Mouse (Mus musculus): ENCODE measurements at regions not wholly inside any gene's neighbourhood (a gene's known extent, or its start where the extent isn't known, plus 50 kb on each side); places are given as distances from the start of the nearest gene placed in this dataset.

DNA sequence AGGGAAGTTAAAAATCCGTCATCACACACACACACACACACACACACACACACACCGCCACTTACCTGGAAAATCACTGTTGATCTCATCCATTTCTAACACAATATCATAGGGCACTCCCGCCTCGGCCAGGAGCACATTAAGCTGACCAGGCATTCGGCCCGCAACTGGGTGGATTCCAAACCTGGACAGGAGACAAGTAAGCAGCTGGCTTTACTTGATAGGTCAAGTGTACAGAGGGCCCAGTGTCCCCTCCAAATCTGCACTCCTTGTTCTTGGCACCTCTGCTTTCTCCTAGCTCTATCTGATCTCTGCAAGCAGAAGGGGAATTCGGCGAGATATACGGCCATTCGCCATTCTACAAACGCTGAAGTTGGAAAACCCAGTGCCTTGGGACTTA, 88.6 kb upstream of the Paip1 start:
- ATAC-seq (no peak), DNase-seq (ENCODE audit: low spot score) (no peak)
- Histone ChIP-seq H3K27ac (ENCODE audit: low read depth, low read length) (no peak overlapping the region), H3K4me2 (ENCODE audit: low read length) (no peak overlapping the region), H3K4me3 (ENCODE audit: low read depth, low read length) (no peak overlapping the region), H3K27me3 (replicated peaks; ENCODE audit: control insufficient read depth, insufficient read depth, low read length) (no peaks in the 10 kb centered on the region), H3K9ac (ENCODE audit: low read length) (no peak overlapping the region), H3K9me3 (replicated peaks; ENCODE audit: control insufficient read depth, low read length) (no peaks in the 10 kb centered on the region), H3K4me1 (ENCODE audit: control insufficient read depth, insufficient read depth, low read length) (no peaks in the 10 kb centered on the region), H3K36me3 (ENCODE audit: control insufficient read depth, insufficient read depth, low read length) (peaks cover 24% of the 10 kb centered on the region; the same call in 1 of the 2 replicates)
- WGBS, result 96% methylated on average over 11 of the region's 11 CpGs

DNA sequence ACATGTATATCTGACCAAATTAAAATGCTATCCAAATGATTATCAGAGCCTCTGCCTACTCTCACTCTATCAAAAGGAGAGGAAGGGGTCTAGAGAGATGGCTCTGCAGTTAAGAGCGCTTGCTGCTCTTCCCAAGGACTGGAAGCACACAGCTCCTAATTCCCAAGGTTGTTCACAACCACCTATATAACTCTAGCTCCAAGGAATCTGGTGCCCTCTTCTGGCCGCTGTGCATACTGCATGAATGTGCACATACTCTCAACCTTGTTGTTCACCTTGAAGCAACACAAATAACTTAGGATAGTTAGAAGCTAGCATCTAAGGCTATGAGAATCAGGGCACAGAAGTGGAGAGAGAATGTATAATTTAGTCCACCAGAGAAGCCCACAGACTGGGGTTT, 86.6 kb upstream of the Paip1 start:
- peak; percentile 57; the same call in 1 of the 2 replicates for ATAC-seq
- 38% methylated on average over 2 of the region's 2 CpGs for WGBS

DNA sequence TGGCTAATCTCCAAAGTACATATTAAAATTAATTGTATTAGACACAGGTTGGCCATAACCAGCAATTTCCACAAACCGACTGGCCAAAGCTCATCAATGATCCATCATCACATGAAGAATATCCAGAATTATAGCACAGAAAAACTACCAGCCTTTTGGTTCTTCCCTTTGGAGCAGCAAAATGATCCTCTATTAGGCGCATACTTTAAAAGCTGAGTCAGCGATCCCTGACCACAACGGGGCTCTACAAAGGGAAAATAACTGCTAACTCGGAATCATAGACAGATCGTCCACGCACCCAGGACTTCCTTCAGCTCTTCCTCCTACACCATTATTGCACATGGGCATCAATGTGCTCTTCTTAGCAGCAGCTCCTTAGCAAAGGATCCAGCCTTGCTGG, 85.6 kb upstream of the Paip1 start:
- no peak overlapping the region for H3K9ac ChIP-seq (ENCODE audit: low read length)
- H3K4me3 ChIP-seq (ENCODE audit: low read depth, low read length), result no peak overlapping the region
- peaks cover 11% of the 10 kb centered on the region; the same call in 1 of the 2 replicates for H3K36me3 ChIP-seq (ENCODE audit: control insufficient read depth, insufficient read depth, low read length)
- no peaks in the 10 kb centered on the region for H3K4me1 ChIP-seq (ENCODE audit: control insufficient read depth, insufficient read depth, low read length)
- no peaks in the 10 kb centered on the region for H3K27me3 ChIP-seq (replicated peaks; ENCODE audit: control insufficient read depth, insufficient read depth, low read length)
- 95% methylated on average over 7 of the region's 7 CpGs for WGBS
- H3K9me3 ChIP-seq (replicated peaks; ENCODE audit: control insufficient read depth, low read length), result no peaks in the 10 kb centered on the region
- no peak overlapping the region for H3K4me2 ChIP-seq (ENCODE audit: low read length)
- no peak for ATAC-seq
- no peak overlapping the region for H3K27ac ChIP-seq (ENCODE audit: low read depth, low read length)
- DNase-seq (ENCODE audit: low spot score), result no peak

More for the DNA sequence above, 86.6 kb upstream of the Paip1 start:
- H3K36me3 ChIP-seq (ENCODE audit: control insufficient read depth, insufficient read depth, low read length), result peaks cover 14% of the 10 kb centered on the region; the same call in 1 of the 2 replicates
- H3K27me3 ChIP-seq (replicated peaks; ENCODE audit: control insufficient read depth, insufficient read depth, low read length), result no peaks in the 10 kb centered on the region
- H3K9ac ChIP-seq (ENCODE audit: low read length), result no peak overlapping the region
- H3K4me1 ChIP-seq (ENCODE audit: control insufficient read depth, insufficient read depth, low read length), result no peaks in the 10 kb centered on the region
- H3K4me3 ChIP-seq (ENCODE audit: low read depth, low read length), result no peak overlapping the region
- no peak overlapping the region for H3K27ac ChIP-seq (ENCODE audit: low read depth, low read length)
- H3K4me2 ChIP-seq (ENCODE audit: low read length), result no peak overlapping the region
- no peaks in the 10 kb centered on the region for H3K9me3 ChIP-seq (replicated peaks; ENCODE audit: control insufficient read depth, low read length)
- DNase-seq (ENCODE audit: low spot score), result peak; percentile 54

DNA sequence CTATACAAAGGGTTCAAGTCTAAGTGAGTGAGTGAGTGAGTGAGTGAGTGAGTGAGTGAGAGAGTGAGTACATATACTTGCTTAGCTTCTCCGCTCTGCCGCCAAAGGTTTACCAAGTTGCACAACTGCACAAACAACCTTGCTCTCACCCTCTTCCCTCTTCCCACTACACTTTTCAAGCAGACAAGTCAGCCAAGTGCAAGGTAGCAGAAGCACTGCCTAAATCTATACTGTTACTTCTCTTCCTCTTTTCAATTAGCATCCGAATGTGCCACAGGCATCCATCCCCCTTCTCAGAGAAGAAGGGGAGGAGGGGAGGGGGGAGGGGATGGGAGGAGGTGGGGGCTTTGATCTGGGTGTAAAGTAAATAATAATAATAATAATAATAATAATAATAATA, 80.4 kb upstream of the Paip1 start:
- no peak overlapping the region for H3K27ac ChIP-seq (ENCODE audit: low read depth, low read length)
- no peak overlapping the region for H3K4me2 ChIP-seq (ENCODE audit: low read length)
- H3K27me3 ChIP-seq (replicated peaks; ENCODE audit: control insufficient read depth, insufficient read depth, low read length), result no peaks in the 10 kb centered on the region
- no peaks in the 10 kb centered on the region for H3K9me3 ChIP-seq (replicated peaks; ENCODE audit: control insufficient read depth, low read length)
- 87% methylated on average over 3 of the region's 3 CpGs for WGBS
- peaks cover 8% of the 10 kb centered on the region for H3K36me3 ChIP-seq (ENCODE audit: control insufficient read depth, insufficient read depth, low read length)
- H3K9ac ChIP-seq (ENCODE audit: low read length), result no peak overlapping the region
- no peak for ATAC-seq
- no peak overlapping the region for H3K4me3 ChIP-seq (ENCODE audit: low read depth, low read length)
- no peak for DNase-seq (ENCODE audit: low spot score)
- H3K4me1 ChIP-seq (ENCODE audit: control insufficient read depth, insufficient read depth, low read length), result no peaks in the 10 kb centered on the region

DNA sequence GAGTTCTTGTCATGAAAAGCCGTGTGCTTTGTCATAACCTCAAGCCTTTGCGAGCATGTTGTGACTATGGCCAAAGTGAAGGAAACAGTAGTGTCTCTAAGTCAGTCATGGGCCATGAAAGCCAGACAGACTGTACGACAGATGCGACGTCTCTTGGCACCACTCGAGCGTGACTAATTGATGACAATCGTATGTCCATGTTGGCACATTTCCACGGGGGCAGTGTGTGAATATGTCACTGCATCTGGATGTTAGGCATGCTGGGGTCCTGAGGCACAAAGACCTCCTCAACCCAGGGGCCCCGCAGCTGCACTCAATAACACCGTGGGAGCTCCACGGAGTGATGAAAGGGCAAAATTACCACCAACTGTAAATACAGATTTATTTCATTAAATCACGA, 77.1 kb upstream of the Paip1 start:
- no peaks in the 10 kb centered on the region for H3K9me3 ChIP-seq (replicated peaks; ENCODE audit: control insufficient read depth, low read length)
- peak; percentile 52 for DNase-seq (ENCODE audit: low spot score)
- ATAC-seq, result peak; percentile 72
- H3K9ac ChIP-seq (ENCODE audit: low read length), result no peak overlapping the region
- H3K4me2 ChIP-seq (ENCODE audit: low read length), result no peak overlapping the region
- H3K27ac ChIP-seq (ENCODE audit: low read depth, low read length), result no peak overlapping the region
- no peak overlapping the region for H3K4me3 ChIP-seq (ENCODE audit: low read depth, low read length)
- peaks cover 39% of the 10 kb centered on the region for H3K36me3 ChIP-seq (ENCODE audit: control insufficient read depth, insufficient read depth, low read length)
- WGBS, result 51% methylated on average over 13 of the region's 13 CpGs
- no peaks in the 10 kb centered on the region for H3K27me3 ChIP-seq (replicated peaks; ENCODE audit: control insufficient read depth, insufficient read depth, low read length)
- no peaks in the 10 kb centered on the region for H3K4me1 ChIP-seq (ENCODE audit: control insufficient read depth, insufficient read depth, low read length)

DNA sequence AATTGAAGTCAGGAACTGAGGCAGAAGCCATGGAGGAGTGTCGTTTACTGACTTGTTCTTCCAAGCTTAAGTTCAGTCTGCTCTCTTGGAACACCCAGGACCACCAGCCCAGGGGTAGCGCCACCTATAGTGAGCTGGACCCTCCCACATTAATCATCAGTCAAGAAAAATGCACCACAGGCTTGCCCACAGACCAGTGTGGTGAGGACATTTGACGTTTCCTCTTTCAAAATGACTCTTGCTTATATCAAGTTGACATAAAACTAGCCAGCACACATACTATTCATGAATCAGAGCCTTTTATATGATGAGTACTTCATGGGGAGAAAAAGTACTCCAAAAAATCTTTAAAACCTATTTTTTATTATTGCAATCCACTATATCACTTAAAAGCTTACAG, 69.7 kb upstream of the Paip1 start:
- Histone ChIP-seq H3K4me1 (ENCODE audit: control insufficient read depth, insufficient read depth, low read length) (no peaks in the 10 kb centered on the region), H3K4me2 (ENCODE audit: low read length) (no peak overlapping the region), H3K9me3 (replicated peaks; ENCODE audit: control insufficient read depth, low read length) (no peaks in the 10 kb centered on the region), H3K9ac (ENCODE audit: low read length) (no peak overlapping the region), H3K4me3 (ENCODE audit: low read depth, low read length) (no peak overlapping the region), H3K27me3 (replicated peaks; ENCODE audit: control insufficient read depth, insufficient read depth, low read length) (no peaks in the 10 kb centered on the region), H3K27ac (ENCODE audit: low read depth, low read length) (no peak overlapping the region), H3K36me3 (ENCODE audit: control insufficient read depth, insufficient read depth, low read length) (peaks cover 55% of the 10 kb centered on the region)
- ATAC-seq (no peak), DNase-seq (ENCODE audit: low spot score) (no peak)
- 92% methylated on average over 3 of the region's 3 CpGs for WGBS

DNA sequence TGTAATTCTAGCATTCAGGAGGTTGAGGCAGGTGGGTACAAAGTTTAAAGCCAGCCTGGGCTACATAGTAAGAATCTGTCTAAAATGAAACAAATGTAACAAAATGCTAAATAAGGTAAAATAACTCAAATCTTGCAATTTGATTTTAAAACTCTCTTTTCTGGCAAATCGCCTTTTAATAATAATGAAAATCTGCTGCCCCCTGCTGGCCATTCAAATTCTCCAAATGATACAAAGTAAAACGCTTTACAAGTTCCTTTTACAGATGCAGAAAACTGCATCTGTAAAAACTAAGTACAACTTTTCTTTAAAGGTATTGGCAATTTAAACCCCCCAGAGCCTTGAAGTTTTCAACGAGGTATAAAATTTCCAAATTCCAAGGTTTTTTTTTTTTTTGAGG, 65.0 kb upstream of the Paip1 start:
- no peaks in the 10 kb centered on the region for H3K27me3 ChIP-seq (replicated peaks; ENCODE audit: control insufficient read depth, insufficient read depth, low read length)
- WGBS, result 61% methylated on average over 3 of the region's 3 CpGs
- H3K27ac ChIP-seq (ENCODE audit: low read depth, low read length), result no peak overlapping the region
- H3K4me3 ChIP-seq (ENCODE audit: low read depth, low read length), result no peak overlapping the region
- H3K9ac ChIP-seq (ENCODE audit: low read length), result no peak overlapping the region
- DNase-seq (ENCODE audit: low spot score) (peak; percentile 69), ATAC-seq (no peak)
- H3K4me1 ChIP-seq (ENCODE audit: control insufficient read depth, insufficient read depth, low read length), result no peaks in the 10 kb centered on the region
- no peak overlapping the region for H3K4me2 ChIP-seq (ENCODE audit: low read length)
- no peaks in the 10 kb centered on the region for H3K9me3 ChIP-seq (replicated peaks; ENCODE audit: control insufficient read depth, low read length)
- H3K36me3 ChIP-seq (ENCODE audit: control insufficient read depth, insufficient read depth, low read length), result peaks cover 23% of the 10 kb centered on the region

DNA sequence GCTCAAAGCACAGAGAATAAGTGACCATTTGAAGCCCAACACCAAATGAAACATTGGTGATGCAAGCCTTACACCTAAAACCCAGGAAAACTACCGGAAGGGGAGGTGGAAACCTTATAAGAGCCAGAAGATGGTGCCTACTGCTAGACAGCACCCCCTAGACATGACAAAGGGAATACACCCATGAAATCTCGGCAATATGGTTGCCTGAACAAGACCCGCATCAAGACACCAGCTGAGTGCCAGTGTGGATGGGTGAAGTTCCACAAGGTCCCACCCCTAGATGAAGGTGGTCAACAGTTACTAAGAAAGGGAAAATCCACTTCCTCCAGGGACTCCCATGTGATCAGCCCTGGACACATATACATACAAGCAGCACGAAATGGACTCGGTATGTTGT, 64.2 kb upstream of the Paip1 start:
- DNase-seq (ENCODE audit: low spot score) (no peak), ATAC-seq (no peak)
- Histone ChIP-seq H3K4me1 (ENCODE audit: control insufficient read depth, insufficient read depth, low read length) (no peaks in the 10 kb centered on the region), H3K9ac (ENCODE audit: low read length) (no peak overlapping the region), H3K4me3 (ENCODE audit: low read depth, low read length) (no peak overlapping the region), H3K36me3 (ENCODE audit: control insufficient read depth, insufficient read depth, low read length) (peaks cover 26% of the 10 kb centered on the region), H3K27me3 (replicated peaks; ENCODE audit: control insufficient read depth, insufficient read depth, low read length) (no peaks in the 10 kb centered on the region), H3K9me3 (replicated peaks; ENCODE audit: control insufficient read depth, low read length) (no peaks in the 10 kb centered on the region), H3K4me2 (ENCODE audit: low read length) (no peak overlapping the region), H3K27ac (ENCODE audit: low read depth, low read length) (no peak overlapping the region)
- WGBS, result 88% methylated on average over 5 of the region's 5 CpGs

DNA sequence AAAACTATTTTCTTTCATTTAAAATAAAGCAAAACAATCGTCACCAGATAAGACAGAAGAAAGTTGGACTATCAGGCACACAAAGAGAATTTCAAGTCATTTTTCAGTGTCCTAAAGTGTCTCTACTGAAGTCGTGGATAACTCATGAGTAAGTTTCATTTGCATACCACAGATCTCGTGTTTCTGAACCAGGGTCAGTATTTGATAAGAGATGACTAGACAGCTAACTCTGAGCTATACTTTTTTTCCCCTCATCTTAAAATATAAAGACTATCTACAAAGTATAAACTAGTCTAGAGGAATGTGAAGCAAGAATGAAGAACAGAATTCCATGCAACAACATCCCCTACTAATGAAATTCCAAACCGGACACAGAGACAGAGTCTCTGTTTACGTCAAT, 60.9 kb upstream of the Paip1 start:
- no peak overlapping the region for H3K9ac ChIP-seq (ENCODE audit: low read length)
- no peak for ATAC-seq
- no peak overlapping the region for H3K4me2 ChIP-seq (ENCODE audit: low read length)
- H3K27ac ChIP-seq (ENCODE audit: low read depth, low read length), result no peak overlapping the region
- H3K4me3 ChIP-seq (ENCODE audit: low read depth, low read length), result no peak overlapping the region
- WGBS, result 93% methylated on average over 5 of the region's 5 CpGs
- H3K9me3 ChIP-seq (replicated peaks; ENCODE audit: control insufficient read depth, low read length), result no peaks in the 10 kb centered on the region
- no peaks in the 10 kb centered on the region for H3K27me3 ChIP-seq (replicated peaks; ENCODE audit: control insufficient read depth, insufficient read depth, low read length)
- peaks cover 30% of the 10 kb centered on the region for H3K36me3 ChIP-seq (ENCODE audit: control insufficient read depth, insufficient read depth, low read length)
- no peak for DNase-seq (ENCODE audit: low spot score)
- H3K4me1 ChIP-seq (ENCODE audit: control insufficient read depth, insufficient read depth, low read length), result no peaks in the 10 kb centered on the region
